Mouse (Mus musculus): Measurements from ENCODE around the gene Maco1.
"Not testable (repeated sequence)": the region's sequence is repeated elsewhere in the genome, so short reads cannot be mapped to it uniquely, and the experiment has no call there.

Gene Maco1

GRCm38 (mm10) chr4:134856501-134856900 lies 3.4 kb upstream of the Maco1 start:
- DNase-seq: peak in 1 of 2 experiments; percentile 15

GRCm38 (mm10) chr4:134856056-134856455 lies 2.9 kb upstream of the Maco1 start:
- DNase-seq: no peak

DNA sequence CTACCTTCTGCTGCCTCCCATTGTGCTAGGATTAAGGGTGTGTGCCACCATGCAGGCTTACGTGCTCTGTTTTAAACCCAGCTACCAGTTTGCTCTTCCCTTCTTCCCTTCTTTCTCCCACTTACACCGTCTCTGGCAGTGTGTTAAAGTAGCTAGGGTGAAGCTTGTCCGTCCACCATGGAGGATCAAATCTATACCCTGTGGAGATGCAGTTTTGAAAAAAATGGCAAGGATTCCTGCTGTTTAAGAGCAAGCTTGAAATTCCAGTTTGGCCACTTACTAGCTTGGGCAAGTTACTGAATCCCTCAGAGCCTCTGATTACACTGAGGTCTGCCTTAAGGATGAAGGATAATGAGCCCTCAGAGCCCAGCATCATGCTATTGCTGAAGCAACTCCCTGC lies 2.2 kb upstream of the Maco1 start:
- no peak for DNase-seq

GRCm38 (mm10) chr4:134853637-134854485 lies 716 bp upstream of the Maco1 start:
- DNase-seq: peak; percentile 93 to 96

- DNase-seq: peak; percentile 25 to 78
These were observed 498 bp downstream of the Maco1 start for GRCm38 (mm10) chr4:134852438-134853255.

GRCm38 (mm10) chr4:134851876-134852275 lies 1.3 kb downstream of the Maco1 start:
- DNase-seq: no peak

DNA sequence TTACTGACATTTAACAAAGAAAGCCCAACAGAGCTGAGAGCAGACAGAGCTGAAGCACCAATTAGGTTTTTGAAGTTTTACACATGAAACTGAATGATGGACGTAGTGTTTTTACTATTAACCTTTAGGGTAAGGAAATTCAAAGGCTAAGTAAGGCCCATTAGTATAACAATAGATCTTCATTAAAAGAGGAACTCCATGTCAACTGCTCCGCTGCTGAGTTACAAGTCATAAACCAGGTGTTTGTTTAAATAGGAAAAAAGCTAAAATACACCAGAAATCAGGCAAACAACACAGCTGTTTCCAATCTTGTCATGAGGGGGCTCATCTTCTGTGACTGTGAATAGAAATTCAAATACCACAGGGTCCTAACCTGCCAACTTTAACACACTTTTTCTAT lies 1.9 kb downstream of the Maco1 start:
- no peak for DNase-seq

DNA sequence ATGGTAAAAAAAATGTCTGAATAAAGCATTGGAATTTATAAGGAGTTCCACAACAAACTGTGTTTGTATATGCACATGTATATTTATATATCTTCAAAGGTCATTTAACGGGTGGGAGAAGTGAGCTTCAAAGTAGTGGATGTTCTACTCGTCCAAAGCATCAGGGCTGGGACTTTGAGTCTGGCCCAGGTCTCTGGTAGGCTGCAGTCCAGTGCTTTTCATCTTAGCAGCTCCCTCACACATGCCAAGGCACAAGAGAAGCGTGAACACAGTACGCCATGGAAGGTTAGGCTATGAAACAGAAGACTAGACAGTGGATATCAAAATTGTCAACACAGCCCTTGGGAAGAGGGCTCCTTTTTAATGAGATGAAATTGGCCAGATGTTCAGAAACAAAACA lies 2.6 kb downstream of the Maco1 start:
- no peak for DNase-seq

- DNase-seq: no peak
These were observed 5.6 kb downstream of the Maco1 start for GRCm38 (mm10) chr4:134847587-134847986.

- peak; percentile 78 to 86 for DNase-seq
These were observed 9.6 kb downstream of the Maco1 start for GRCm38 (mm10) chr4:134843566-134843965.

GRCm38 (mm10) chr4:134840231-134840630 lies 12.9 kb downstream of the Maco1 start:
- no peak for DNase-seq

- not testable (repeated sequence) for DNase-seq
These were observed 14.4 kb downstream of the Maco1 start for GRCm38 (mm10) chr4:134838706-134839105.

GRCm38 (mm10) chr4:134838221-134838620 lies 14.9 kb downstream of the Maco1 start:
- no peak for DNase-seq

- DNase-seq: no peak
These were observed 17.7 kb downstream of the Maco1 start for GRCm38 (mm10) chr4:134835486-134835885.

DNA sequence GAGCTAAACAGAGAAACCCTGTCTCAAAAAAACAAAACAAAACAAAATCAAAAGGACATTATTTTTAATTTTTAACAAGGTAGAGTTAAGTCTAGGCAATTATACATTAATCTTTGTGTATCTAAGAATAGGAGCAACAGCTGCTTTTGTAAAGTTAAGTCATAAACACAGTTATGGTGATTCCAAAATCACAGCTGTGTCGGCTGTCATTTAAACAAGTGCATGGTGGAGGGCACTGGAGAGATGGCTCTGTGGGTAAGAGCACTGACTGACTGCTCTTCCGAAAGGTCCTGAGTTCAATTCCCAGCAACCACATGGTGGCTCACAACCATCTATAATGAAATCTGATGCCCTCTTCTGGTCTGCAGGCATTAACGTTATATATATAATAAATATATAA lies 21.2 kb downstream of the Maco1 start:
- no peak for DNase-seq

DNA sequence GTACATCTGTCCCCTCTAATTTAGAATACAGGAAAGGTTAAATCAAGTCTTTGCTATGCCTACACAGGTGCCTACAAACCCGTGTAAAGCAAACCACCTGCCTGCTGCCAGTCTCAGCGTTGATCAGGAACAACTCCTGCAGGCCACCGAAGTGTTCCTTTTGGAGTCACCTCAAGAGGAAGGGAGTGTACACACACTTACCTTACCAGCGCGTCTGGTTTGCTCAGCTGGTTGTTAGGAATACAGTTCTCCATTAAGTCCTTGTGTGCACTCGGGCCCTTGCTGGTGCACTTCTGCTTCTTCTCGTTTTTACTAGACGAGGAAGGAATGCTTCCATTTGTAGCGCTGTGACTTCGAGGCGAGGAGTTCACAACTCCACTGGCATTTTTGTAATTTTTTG lies 25.3 kb downstream of the Maco1 start:
- no peak for DNase-seq

DNA sequence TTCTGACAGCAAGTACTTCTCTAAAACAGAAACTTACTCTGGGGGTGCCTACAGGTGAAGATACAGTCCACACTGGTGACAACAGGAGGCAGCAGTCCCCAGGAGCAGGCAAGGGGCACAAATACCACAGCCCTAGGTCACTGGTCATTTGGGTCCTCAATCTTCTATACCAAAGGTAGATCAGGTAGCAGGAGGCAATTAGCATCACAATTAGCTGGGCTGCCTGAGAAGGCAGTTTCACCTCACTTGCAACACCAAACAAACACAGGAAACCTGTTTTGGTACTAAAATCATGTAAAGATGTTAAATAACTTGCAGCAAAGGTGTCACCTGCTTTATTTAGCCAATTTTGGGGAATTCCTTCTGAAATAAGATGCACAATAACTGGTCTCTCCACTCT lies 26.8 kb downstream of the Maco1 start:
- DNase-seq: no peak

- not testable (repeated sequence) for DNase-seq
These were observed 27.3 kb downstream of the Maco1 start for GRCm38 (mm10) chr4:134825864-134826263.

DNA sequence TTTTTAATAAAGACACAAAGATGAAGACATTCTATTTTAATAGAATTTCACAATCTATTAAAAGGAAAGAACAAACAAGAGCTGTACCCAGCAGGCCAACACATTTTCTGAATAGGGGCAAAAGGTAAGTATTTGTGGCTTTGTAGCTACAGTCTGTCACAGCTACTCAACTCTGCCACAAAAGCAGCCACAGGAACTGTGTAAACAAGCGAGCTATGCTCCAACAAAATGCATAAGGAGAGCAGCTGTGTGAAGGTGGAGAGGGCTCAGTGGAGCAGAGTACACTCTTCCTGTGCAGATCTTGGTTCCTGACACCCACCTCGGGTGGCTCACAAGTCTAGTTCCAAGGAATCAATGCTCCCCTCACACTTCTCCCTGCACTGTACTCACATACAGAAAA lies 29.6 kb downstream of the Maco1 start:
- DNase-seq: no peak

DNA sequence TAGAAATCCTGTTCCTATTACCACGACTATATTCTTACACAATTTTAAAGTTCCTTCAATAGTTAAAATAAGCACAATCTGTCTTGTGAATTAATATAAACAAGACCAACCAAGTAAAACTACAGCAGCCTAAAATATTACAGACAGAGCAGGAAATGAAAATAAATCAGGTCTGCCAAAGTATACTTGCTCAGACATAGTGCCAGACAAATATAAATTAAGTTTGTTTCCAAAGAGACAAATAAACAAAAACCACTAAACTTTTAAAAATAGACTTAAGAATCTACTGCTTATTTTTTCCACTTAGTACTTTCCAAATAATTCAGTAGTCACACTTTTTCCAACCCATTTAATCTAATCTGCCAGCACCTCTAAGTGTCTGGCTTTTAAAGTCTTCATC lies 32.1 kb downstream of the Maco1 start:
- DNase-seq: no peak

- no peak for DNase-seq
These were observed 35.4 kb downstream of the Maco1 start for GRCm38 (mm10) chr4:134817706-134818105.

DNA sequence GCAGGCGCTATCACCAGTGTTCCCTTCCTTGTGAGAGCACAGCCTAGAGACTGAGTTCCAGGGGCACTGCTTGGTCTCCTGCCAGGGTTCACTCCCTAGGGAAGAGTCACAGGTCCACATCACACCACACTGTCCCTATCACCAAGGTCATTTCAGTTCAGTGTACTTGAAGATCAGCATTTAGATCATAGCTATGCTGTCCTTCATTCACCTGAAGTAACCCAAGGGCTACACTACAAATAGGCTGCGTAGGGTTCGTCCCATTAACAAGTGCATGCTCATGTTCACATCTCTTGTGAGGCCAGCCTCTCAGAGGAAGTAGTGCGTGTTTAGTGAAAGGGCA lies 38.9 kb downstream of the Maco1 start:
- peak; percentile 28 to 66 for DNase-seq

- no peak for DNase-seq
These were observed 39.5 kb downstream of the Maco1 start for GRCm38 (mm10) chr4:134813406-134814228.
